Mouse (Mus musculus) left cerebral cortex, adult 8-10 months (tissue): ENCODE data around the gene Mroh7. TPM values are rescaled to one million over a fixed set of nuclear protein-coding genes. Genes with fewer than 3 reads are reported as not detected.

Experiments used
- DNase-seq, 2 experiments: peaks; one replicate each; pipeline ENCODE4 v3.0.0; 2022; ENCODE audit warnings: low spot score in 2 of 2
- total RNA-seq, 4 experiments: library from RNA; stranded (reverse); gene quantifications; 2 replicates each; pipeline ENCODE4 v1.2.4; 2022

Gene Mroh7
- total RNA-seq, 4 experiments from 2014 or later, result 3.2 to 5.7 (median 4.0) TPM

DNA sequence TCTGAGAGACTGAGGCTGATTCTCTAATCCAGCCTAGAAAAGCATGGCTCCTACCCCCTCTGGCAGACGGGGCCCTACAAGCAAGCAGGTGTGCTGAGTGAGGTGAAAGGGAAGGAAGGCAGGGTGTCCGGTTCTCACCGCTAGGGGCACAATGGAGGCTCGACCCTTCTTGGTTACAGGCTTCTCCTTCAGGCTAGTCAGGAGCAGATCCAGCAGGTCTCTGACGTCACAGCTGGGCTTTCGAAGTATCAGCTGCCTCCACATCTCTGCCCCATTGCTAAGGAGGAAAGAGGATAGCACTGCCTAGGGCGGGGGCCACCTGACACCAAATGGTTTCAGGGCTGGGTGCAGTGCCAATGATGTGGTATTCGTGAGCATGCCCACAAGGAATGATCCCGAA is 30.7 kb downstream of the Mroh7 start:
- DNase-seq, result no peak

DNA sequence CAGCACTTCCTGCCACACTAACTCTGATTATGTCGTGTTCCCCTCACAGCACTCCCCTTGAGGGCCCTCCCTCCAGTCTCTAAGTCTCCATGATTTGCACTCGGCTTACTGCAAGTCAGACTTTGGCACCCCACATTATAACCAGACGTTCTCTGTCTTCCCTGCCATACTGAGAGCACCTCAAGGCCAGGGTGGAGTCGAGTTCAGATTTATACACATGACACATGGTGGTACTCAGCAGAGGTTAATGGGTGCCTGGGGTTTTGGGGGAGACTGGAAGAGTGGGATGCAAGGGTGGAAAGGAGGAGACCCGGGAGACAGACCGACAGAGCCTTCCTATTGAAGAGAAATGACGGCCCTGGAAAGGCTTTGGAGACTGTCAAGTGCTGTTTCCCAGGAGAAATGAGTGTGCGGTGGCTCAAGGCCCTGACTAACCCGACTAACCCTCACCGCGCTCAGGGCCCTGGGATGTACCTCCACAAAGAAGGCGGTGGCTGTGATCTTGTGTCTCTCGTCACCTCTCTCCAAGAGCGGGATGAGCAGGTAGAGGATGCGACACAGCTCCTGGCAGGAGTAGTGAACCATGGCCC is 36.8 kb downstream of the Mroh7 start:
- DNase-seq, result no peak

DNA sequence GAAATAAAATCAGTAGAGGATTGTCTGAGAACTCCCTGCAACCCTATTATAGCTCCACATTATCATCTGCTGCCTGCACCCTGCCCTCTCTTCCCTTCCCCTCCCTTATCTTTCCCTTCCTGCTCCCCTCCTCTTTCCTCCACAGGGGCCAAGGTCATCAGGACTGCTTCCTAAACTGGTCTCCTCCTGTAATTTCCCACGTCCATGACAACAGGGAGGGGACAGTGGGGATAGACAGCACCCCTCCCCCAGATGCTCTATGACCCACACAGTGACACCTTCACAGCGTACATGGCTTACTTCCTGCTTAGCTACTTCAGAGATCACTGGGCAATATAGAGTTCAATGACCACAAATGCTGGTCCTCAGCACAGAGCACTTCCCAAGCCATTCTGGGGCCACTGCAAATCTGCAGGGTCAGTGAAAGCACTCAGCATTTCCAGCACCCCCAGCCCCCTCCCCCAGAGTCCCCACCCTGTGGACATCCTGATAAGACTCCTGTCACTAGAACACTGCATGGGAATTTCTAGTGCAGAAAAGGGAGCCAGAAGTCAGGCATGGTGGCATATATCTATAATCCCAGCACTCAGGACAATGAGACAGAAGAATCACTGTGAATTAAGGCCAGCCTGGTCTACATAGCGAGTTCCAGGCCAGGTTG is 42.0 kb downstream of the Mroh7 start:
- DNase-seq, result no peak

DNA sequence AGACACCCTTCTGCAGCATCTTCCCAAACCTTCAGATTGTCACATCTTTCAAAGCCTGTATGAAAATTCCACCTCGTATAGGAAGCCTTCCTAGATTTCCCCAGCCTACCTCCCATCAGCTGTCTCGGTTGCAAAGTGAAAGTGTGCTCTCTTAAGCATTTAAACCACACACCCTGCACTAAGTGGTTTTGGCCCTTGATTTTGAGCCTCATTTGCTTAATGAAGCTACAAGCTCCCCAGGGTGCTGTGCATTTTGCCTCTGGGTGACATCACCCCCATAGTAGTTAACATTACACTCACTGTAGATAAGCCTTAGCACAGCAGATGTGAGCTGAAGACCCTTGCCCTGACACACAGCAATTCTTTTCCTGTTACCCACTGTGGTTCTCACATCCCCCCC is 49.8 kb downstream of the Mroh7 start:
- no peak for DNase-seq

DNA sequence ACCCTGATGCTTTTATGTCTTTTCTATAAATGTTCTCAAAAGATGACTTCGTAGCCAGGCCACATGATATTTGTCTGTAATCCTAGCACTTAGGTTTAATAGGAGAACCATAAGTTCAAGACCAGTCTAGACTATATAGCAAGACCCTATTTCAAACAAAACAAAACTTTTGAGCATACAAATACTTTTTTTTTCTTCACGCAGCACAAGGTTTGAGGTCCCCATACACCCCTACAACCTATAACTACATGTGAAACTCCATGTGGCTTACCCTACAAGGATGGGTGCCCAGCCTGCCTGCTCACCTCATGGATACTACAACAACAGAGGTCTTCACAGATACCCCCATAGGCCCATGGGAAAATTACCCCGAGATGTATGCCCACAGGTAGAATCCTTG is 51.6 kb downstream of the Mroh7 start:
- DNase-seq, result no peak

DNA sequence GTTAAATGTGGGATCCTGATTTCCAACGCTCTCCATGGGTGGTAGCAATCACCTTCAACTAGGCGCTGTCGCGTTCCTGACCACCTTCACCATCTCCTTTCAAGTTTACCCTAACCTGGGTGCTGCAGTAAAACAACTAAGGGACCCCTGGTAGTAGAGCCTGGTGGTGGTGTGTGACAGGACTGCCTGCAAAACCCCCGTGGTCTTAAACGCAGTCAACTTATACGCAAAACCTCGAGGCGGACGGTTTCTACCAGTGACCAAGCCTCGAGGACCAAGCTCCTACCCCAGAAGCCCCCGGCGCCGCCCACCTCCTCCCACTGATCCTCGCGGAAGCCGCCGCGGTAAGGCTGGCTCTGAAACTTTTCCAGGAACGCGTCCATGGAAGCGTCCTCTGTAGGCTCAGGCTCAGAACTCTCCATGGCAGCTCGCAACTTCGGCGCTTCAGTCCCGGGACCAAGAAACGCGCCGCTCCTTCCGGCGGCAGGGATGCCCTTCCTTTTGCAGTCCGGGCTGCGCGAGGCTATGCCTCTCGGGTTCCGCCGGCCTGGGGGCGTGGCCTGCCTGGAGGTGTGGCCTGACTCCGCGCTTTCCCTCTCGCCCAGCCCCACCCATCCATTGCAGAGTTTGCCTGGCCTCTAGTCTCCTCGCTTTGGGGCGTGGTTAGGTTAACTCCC is 52.1 kb downstream of the Mroh7 start, which contains the start of gene Ttc4:
TSS of gene Ttc4 (minus strand) at position 503 of the 677 bp plus-strand sequence.
- peak; percentile 74 to 76 for DNase-seq

DNA sequence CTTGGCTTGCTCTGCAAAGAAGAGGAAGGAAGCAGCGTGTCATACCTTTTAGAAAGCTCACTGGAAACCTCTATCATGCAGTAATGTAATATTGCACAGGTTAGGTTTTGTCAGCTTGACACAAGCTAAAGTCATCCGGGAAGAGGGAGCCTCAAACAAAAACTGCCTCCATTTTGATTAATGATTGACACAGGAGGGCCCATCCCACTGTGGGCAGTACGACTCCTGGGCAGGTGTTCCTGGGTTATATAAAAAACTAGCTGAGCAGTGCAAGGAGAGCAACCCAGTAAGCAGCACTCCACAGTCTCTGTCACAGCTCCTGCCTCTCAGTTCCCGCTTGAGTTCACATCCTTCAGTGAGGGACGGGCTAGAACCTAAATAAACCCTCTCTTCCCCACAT is 54.0 kb downstream of the Mroh7 start:
- no peak for DNase-seq

DNA sequence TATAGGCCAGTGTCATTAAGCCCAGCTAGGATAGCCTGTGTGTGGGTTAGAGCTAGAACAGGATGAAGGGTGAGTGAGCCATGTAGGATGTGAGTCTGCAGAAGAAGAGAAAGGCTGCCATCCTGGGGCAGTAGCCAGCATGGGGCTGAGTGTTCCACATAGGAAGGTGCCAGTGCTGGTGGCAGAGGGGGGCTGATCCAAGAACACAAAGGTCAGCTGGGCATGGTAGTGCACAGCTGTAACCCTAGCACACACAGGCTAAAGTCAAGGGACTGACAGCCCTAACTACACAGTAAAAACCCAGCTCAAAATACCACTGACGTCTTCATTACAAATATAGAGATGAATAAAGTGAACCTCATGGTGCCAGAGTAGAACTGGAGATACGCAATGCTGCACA is 64.2 kb downstream of the Mroh7 start:
- DNase-seq, result no peak

DNA sequence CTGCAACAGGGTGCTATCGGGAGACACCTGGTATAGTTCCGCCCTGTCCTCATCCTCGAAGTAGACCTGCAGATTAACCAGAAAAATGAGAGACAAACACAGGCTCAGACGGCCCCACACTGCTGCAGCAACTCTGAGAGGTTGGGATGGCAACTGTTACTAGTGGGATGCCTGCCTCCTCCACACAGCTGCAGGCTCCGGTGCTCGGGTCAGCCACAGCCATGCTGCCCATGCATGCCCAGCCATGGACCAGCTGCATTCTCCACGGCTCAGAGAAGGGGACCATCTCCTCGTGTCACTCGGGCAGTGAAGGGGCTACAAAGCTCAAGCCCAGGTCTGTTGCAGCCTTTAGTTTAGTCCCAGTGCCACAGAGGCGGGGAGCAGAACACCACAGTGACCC is 65.1 kb downstream of the Mroh7 start:
- DNase-seq, result no peak

DNA sequence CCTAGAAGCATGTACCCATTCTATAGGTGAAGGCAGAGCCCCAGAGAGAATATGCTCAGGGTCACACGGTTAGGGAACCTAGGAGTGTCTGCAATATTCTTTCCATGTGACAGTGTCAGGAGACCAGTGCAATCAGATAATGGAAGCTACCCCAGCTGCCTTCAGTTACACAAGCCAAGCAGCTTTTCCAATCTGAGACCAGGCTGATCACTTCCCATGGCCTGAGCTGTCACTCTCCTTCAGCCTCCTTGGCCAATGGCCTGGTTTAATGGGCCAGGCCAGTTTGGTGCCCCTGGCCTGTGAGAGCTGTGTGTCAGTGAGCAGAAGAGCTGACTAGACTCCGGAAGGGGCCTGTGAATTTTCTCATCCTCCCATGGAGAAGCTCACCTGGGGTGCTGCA is 65.5 kb downstream of the Mroh7 start:
- DNase-seq, result no peak

DNA sequence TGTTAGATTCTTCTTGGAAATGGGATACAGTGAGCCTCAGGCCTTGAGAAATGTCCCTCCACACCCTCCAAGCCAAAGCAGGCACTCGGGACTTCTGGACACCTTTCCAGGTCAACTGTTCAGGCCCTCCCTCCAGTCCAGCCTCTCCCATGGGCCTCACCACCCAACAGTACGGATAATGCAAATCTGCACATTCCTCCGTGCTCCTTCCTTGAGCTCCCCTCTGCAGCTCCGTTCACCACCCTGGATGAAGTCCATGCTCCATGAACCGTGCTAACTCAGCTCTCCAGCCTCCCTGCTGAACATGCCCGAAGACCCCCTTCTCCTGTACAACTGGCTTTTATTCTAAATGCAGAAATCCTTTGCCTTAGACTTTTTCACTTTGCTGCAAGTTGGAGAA is 66.0 kb downstream of the Mroh7 start:
- DNase-seq, result no peak

DNA sequence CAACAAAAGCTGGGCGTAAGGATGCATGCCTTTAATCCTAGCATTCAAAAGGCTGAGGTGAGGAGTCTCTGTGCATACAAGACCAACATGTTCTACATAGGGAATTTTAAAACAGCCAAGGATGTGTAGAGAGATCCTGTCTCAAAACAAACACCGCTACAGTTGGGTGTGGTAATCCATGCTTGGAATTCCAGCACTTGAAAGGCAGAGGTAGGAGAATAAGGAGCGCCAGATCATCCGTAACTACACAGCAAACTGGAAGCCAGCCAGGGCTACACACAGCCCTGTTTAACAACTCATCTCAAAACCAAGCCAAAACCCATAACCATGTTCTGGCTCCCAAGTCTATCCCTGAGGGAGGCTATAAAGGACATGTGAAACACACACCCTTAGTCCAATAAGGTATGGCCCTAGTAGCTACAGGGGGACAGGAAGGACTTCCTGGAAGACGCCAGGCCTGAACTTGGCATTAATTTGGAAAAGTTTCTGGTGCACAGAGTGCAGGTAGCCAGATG is 66.7 kb downstream of the Mroh7 start:
- DNase-seq, result no peak

DNA sequence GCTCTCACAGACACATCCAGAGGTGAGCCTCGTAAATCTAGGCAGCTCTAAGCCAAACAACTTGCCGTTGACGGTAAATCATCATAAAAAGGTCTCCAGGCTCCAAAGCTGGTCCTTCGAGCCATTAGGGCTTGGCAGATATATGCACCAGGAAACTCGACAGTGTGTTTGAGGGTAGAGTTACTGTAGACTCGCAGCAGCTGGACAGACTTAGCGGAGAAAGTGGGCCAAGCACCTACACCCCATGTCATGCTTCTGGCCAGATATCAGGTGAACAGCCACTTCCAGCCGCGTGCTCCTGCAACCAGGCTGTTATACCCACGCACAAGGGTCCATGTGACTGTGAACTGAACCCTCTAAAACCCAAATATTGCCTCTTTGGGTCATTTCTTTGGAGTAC is 75.0 kb downstream of the Mroh7 start:
- no peak for DNase-seq

DNA sequence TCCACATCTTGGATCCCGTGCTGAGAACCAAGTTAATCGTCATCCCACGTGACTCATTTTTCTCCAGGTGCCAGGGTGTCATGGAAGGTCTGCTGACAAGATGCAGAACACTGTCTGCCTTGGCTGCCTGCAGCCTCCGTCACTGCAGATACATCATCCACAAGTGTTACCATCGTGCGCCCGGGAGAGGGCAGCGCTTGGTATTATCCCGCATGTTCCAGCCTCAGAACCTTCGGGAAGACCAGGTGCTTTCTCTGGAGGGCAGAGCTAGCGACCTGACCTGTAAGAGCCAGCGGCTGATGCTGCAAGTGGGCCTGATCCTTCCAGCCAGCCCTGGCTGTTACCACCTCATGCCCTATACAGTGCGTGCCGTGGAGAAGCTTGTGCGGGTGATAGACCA is 77.7 kb downstream of the Mroh7 start:
- DNase-seq, result no peak

DNA sequence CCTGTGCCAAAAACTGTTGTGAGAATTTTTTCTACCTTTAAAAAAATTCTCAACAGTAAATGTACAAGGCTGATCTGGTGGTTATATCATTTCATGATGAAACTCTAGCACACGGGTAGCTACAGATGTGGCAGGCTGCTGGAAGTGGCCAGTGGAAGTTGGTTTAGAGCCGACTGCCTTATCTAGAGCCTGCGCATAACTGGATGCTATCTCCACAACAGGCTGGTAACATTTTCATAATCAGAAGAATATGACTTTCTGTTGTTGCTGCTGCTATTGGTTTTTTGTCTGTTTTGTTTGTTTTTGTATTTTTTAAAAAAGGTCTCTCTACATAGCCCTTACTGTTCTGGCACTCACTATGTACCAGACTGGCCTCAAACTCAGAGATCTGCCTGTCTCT is 78.2 kb downstream of the Mroh7 start:
- DNase-seq, result no peak

DNA sequence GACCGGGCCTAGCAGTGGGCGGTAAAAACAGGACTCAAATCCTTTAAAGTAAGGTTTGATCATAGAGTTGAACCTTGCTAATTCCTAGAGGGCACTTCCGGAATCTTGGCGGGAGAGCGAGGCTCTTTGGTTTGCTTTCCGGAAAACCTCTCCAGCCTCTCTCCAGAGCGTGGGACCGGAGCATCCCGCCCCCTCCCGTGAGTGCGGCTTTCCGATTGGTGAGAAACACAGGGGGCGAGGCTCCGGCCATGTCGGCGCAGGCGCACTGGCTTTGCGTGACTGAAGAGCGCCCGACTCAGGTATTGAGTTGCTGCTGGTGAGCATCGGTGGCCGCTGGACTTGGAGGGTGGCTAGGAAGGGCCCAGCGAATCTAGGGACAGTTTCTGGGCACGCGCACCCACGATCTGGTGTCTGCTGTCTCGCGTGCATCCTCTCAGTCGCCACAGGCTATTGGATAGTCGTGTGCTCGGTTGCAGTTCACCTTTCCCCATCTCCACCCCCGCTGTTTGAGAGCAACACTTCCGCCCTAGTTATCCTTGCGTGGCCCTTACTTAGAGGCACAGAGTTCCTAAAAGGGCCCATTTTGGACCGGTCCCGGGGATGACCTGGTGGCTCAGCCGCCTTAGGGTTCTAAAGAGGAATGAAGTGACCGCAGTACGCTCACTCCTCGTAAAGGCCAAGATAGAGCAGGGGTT is 79.7 kb downstream of the Mroh7 start, which contains the start of gene Pars2:
TSS of gene Pars2 (plus strand) at position 237 of the 695 bp plus-strand sequence.
- peak; percentile 93 to 97 for DNase-seq

DNA sequence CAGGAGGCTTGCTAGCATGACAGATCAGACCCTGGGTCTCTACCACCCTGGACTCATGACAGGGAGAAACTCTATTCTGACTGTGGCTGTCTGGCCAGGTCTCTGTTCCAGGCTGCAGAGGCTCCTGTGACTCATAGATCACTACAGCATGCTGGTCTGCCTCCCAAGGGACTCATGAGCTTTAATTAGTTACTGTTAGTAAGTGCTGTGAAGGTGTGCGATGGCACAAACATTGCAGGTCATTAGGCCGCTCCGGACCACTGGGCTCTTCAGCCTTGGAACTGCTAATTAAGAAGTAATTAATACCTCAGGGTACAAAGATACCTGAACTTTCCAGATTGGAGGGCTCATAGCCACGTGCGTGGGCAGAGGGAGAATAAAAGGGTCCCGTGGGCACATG is 83.6 kb downstream of the Mroh7 start:
- DNase-seq, result no peak

DNA sequence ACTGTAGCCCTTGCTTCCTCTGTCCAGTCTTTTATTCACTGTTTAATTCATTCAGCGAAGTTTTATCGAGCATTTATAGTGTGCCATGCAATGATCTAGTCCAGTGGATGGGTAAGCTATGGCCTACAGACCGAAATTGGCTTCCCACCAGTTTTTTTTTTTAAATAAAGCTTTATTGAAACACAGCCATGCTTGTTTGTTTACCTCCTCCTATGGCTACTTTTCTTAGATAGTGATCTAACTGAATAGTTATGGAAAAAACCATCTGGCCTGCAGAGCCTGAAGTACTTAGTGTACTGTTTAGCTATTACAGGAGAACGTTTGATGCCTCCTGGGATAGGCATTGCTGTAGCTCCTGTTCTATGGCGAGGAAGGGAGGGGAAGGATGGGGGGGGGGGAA is 84.9 kb downstream of the Mroh7 start:
- no peak for DNase-seq

DNA sequence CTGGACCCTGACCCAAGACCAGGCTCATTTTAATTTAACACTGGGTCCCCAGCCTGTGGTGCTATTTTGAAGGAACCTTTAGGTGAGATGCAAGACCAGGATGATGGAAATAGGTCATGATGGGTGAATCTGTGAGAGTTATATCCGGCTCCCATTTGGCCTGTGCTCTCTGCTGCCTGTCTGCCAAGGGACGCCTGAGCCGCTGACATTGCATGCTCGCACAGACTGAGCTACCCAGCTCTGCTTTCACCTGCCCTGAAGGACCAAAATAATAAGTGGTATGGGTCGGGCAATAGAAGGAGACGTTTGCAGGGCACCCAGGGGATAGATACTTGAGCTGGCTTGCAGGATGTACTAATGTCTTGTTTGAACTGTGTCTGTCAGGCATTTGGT is 86.5 kb downstream of the Mroh7 start:
- DNase-seq, result no peak

DNA sequence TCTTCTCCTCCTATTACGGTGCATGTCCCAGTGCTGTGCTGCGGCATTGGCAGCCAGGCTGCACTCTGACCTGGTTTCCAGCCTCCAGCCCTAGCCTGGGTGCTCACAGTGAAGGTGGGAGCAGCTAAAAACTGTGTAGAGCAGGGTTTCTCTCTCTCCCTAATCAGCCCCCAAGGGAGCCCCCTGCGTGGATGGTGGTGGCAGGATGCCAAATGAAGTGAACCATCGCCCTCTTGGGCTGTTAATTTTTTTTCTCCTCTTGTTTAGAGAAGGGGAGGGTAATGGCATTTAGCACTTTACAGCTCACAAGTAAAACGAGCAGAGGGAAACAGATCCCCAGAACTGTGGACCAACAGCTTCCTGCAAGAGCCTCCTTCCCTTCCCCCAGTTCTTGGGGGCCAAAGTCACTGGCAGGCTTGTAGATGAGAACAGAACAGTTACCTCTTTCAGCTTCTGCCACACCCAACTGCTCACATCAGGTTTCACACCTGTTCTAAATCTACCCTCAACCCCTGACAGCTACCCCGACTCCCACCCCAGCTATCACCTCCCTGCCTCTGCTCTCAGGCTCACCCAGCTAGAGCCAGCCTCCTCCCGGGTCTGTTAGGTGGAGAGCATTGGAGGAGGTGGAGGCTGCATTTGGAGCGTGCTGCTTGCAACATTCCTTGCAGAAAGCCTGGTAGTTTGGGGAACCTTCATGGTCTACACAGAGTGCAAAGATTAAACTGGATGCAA is 87.1 kb downstream of the Mroh7 start:
- DNase-seq, result no peak

DNA sequence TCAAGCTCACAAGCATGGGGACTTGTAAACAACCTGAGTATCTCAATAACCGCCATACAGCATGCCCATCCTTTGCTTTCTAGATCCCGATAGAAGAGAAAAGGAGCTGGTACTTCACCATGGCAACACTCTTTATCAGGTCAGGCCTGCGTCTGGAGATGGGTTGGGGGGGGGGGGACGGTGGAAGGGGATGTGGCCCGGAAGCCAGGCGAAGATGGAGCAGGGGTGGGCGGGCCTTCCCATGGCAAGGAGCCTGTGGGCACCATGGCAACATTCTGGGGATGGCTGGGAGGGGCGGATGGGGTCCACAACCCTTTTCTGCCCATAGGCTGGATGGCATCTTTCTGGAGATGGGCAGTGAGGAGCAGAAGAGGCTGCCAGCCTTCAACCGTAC is 96.6 kb downstream of the Mroh7 start:
- DNase-seq, result no peak
